Mouse (Mus musculus): ENCODE data around the gene Olfr32. TPM values are rescaled to one million over a fixed set of nuclear protein-coding genes. Genes with fewer than 3 reads are reported as not detected.

Gene Olfr32
- polyA plus RNA-seq (2014; fragmentation: Illumina TruSeq; extraction: RNeasy Lipid Tissue Mini Kit (QIAGEN cat#74804)) = not detected

GRCm38 (mm10) chr2:90142196-90142595, at the start of gene Olfr32:
TSS of gene Olfr32 (minus strand) at chr2:90142296.

DNA sequence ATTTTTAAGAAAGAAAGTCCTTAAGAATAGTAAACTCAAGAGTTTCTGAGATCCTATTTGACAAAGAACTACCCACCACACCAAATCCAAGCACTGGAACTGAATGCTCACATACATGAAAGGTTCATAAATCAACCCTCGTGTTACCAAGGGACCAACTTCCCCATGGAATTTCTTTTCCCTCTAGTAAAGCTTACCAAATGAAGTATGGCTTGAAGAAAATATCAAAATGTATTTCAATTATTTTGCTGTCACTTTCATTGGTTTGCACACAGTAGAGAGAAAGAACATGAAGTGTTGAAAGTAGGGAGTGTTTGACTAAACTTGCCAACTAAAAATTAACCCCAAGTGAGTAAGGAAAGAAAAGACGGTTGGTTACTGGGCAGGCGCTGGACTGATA, 10.9 kb upstream of the Olfr32 start, which contains the start of gene Olfr1270:
Gene Olfr1270, minus strand, starts transcription at position 101 of the 400 bp plus-strand sequence.

GRCm38 (mm10) chr2:90121312-90121711, 20.8 kb downstream of the Olfr32 start, which contains the start of gene Olfr1269:
TSS of gene Olfr1269 (minus strand) at chr2:90121412.

Other genes with a start within 250 kb of the Olfr32 start
- gene Olfr1258, start 215.0 kb downstream of the Olfr32 start, polyA plus RNA-seq (2014; fragmentation: Illumina TruSeq; extraction: RNeasy Lipid Tissue Mini Kit (QIAGEN cat#74804)) = not detected
- not detected for gene Olfr1259, start 193.6 kb downstream of the Olfr32 start, polyA plus RNA-seq (2014; fragmentation: Illumina TruSeq; extraction: RNeasy Lipid Tissue Mini Kit (QIAGEN cat#74804))
- not detected for gene Olfr1260, start 168.0 kb downstream of the Olfr32 start, polyA plus RNA-seq (2014; fragmentation: Illumina TruSeq; extraction: RNeasy Lipid Tissue Mini Kit (QIAGEN cat#74804))
- not detected for gene Olfr1261, start 151.1 kb downstream of the Olfr32 start, polyA plus RNA-seq (2014; fragmentation: Illumina TruSeq; extraction: RNeasy Lipid Tissue Mini Kit (QIAGEN cat#74804))
- not detected for gene Olfr1262, start 142.2 kb downstream of the Olfr32 start, polyA plus RNA-seq (2014; fragmentation: Illumina TruSeq; extraction: RNeasy Lipid Tissue Mini Kit (QIAGEN cat#74804))
- gene Olfr1263, start 130.2 kb downstream of the Olfr32 start, polyA plus RNA-seq (2014; fragmentation: Illumina TruSeq; extraction: RNeasy Lipid Tissue Mini Kit (QIAGEN cat#74804)) = not detected
- gene Olfr1264, start 116.7 kb downstream of the Olfr32 start, polyA plus RNA-seq (2014; fragmentation: Illumina TruSeq; extraction: RNeasy Lipid Tissue Mini Kit (QIAGEN cat#74804)) = not detected
- gene Olfr1265, start 107.0 kb downstream of the Olfr32 start, polyA plus RNA-seq (2014; fragmentation: Illumina TruSeq; extraction: RNeasy Lipid Tissue Mini Kit (QIAGEN cat#74804)) = not detected
- gene Olfr140, start 78.7 kb downstream of the Olfr32 start, polyA plus RNA-seq (2014; fragmentation: Illumina TruSeq; extraction: RNeasy Lipid Tissue Mini Kit (QIAGEN cat#74804)) = not detected
- gene Olfr1269, start 20.9 kb downstream of the Olfr32 start, polyA plus RNA-seq (2014; fragmentation: Illumina TruSeq; extraction: RNeasy Lipid Tissue Mini Kit (QIAGEN cat#74804)) = not detected
- gene Olfr1270, start 10.8 kb upstream of the Olfr32 start, polyA plus RNA-seq (2014; fragmentation: Illumina TruSeq; extraction: RNeasy Lipid Tissue Mini Kit (QIAGEN cat#74804)) = not detected
- gene Olfr1506, start 82.2 kb upstream of the Olfr32 start, polyA plus RNA-seq (2014; fragmentation: Illumina TruSeq; extraction: RNeasy Lipid Tissue Mini Kit (QIAGEN cat#74804)) = not detected
- not detected for gene Olfr142, start 115.3 kb upstream of the Olfr32 start, polyA plus RNA-seq (2014; fragmentation: Illumina TruSeq; extraction: RNeasy Lipid Tissue Mini Kit (QIAGEN cat#74804))
- not detected for gene Olfr1271, start 128.7 kb upstream of the Olfr32 start, polyA plus RNA-seq (2014; fragmentation: Illumina TruSeq; extraction: RNeasy Lipid Tissue Mini Kit (QIAGEN cat#74804))
- gene Olfr1272, start 150.5 kb upstream of the Olfr32 start, polyA plus RNA-seq (2014; fragmentation: Illumina TruSeq; extraction: RNeasy Lipid Tissue Mini Kit (QIAGEN cat#74804)) = not detected
- gene Gm13769, start 179.9 kb upstream of the Olfr32 start, polyA plus RNA-seq (2014; fragmentation: Illumina TruSeq; extraction: RNeasy Lipid Tissue Mini Kit (QIAGEN cat#74804)) = not detected